Mouse (Mus musculus): ENCODE measurements at regions not wholly inside any gene's neighbourhood (a gene's known extent, or its start where the extent isn't known, plus 50 kb on each side); places are given as distances from the start of the nearest gene placed in this dataset.

DNA sequence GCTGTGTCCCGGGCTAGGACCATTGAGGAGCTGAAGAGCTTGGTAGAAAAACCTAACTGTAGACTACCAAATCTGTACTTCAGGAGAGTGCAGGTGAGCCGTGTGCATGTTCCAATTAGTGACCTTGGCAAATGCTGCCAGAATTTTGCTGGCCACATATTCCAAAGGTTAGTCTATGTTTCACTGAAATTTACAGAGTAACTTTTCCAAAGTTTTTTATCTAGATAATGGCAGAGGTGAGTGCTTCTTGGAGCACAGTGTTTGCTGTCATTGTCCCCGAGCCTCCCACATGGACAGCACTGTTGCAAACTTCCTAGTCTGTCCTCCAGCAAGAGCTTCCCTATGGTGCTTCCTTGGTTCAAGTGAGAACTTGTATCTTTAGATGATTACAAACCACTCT lies 232.5 kb downstream of the Foxa2 start:
- DNase-seq (ENCODE audit: low spot score in 2 of 2) = no peak

DNA sequence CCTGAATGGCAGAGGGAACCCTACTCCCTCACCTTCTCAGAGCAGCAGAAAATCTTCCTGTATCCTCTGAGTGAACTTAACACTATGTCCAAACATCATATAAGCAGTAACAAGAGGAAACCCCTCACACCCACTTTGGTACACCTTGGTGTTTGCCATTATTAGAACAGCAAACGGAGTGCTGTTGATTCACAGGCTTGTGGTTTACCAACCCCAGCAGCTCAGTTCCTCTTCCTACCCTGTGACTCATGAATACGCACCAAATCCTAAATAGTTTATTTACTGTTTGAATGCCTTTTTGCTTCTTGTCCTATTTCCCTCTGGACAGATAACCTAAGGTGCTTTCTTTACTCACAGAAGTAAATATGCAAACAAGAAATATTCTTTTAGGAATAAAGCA lies 233.3 kb downstream of the Foxa2 start:
- no peak for DNase-seq (ENCODE audit: low spot score in 2 of 2)

DNA sequence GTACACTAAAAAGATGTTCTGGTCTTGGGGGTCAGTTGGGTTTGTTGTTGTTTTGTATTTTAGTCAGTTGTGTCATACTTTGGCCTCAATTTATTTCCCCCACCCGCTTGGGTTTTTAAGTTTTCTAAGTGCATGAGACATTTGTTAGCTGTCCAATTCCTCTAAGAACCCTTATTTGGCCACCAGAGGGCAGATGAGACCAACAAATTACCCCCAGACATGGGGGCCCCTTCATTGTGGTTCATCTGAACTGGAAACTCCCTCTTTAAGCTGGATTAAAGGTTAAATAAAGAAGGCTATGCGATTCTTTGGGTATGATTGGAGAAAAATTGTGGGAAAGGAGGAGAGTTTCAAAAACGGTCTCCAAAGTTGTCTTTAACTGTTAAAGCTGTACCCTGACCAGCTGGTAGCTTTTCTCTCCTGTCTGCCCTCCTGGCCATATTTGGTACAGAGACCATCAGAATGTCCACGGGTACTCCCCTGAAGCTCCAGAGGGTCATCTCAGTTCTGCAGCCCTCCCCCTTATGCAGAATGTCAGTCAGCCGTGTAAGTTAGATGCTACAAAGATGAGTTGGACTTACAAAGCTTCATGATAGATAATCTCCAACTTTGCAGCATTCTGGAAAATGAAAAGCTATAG lies 238.6 kb downstream of the Foxa2 start:
- peak; percentile 44 to 72 for DNase-seq (ENCODE audit: low spot score in 2 of 2)

DNA sequence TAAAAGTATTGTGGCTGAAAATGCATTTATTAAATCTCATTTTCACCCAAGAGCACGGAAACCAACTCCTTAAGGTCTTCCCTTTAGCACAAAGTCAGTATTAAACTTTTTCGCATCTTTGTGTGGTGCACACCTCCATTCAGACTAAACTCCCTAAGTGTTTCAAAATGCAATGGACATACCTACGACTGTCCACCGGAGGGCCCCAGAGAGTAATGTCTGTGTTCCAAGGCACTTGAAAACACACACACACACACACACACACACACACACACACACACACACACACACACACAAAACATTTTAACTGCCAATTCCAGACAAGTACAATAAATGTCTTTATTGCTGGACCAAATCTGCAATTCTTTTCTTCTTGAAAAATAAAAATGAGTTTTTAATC lies 243.7 kb downstream of the Foxa2 start:
- peak; percentile 38 to 58 for DNase-seq (ENCODE audit: low spot score in 2 of 2)

DNA sequence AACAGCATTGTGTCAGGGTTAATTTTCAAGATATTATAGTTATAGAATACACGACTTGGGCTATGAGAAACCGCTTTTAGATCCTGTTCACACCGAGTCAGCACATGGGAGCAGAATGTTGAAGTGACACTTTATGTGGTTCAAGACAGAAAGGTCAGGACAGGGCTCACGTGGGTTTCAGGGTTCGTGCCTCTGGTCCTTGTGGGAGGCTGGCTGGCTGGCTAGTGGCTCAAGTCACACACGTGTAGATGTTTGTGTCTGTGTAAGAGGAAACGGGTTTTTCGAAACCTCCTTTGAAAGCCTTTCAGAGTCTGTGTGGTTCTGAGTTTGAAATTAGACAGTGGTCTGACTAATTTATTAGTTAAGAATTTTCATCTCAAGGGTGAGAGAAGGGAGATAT lies 255.3 kb downstream of the Foxa2 start:
- no peak for DNase-seq (ENCODE audit: low spot score in 2 of 2)

DNA sequence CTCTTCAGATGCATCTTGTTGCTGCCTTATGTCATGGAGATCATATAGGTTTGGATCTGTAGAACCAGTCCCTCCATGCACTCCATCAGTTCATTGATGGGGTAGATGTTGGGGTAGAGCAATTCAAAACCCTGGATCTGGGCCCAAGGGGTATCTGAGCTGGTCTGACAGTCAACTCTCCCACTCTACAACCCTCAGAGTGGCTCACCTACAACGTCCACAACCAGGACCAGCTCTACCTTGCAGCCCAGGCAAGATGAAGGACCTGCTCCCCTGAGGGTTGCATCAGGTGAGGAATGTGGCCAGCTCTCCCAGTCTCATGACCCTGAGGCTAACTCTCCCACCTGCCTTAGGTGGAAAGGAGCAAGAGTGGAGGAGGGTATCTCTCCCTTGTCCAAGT lies 256.9 kb downstream of the Foxa2 start:
- DNase-seq (ENCODE audit: low spot score in 2 of 2) = no peak

DNA sequence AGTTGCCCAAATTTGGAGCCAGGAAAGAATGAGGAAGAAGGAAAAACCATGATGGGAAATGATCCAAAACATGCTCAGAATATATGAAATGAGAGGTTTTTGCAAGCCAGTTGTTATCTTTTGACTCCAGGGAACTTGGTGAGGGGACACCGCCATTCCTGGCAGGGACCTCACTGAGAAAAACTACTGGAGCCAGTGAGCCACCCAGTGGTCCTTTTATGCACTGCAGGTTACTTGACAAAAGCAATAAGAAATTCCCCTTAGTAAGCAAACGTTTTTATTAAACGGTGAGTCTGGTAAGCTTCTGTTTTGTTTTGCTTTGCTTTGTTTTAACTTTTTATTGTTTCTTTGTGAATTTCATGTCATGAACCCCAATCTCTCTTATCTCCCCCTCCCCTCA lies 257.5 kb downstream of the Foxa2 start:
- peak; percentile 67 to 81 for DNase-seq (ENCODE audit: low spot score in 2 of 2)

DNA sequence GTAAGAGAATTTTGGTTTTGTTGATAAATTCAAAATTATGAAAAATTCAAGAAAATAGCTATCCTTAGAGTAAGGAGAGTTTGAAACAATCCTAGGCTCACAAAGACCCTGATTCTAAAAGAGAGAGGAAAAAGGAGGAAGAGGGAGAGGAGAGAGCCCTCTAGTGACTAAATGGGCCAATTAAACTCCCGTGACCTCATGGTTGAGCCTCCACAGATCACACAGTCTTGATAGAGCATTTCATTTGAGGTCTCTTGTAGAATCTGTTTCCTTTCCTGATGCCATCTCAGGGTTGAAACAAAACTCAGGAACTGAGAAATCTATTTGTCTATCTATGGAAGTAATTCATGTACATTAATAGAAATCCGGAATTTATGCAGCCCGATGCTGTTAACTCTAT lies 258.8 kb downstream of the Foxa2 start:
- DNase-seq (ENCODE audit: low spot score in 2 of 2) = no peak

DNA sequence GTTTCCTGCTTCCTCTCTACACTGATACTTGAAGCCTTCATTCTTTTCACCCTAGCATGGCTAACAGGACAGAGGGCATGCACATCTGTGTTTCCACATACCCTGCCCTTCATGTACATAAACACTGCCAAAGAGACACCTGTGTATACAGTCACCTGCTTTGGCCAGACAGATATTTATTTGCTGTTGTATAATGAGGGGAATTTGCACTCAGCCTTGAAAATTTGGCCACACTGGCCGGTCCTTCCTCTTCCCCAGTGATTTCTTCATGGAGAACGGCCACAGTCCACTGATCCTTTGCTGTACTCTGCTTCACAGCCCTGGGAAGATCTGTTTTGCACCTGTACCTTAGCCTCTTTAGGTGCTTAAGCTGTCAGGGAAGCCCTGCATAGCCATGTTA lies 264.3 kb downstream of the Foxa2 start:
- no peak for DNase-seq (ENCODE audit: low spot score in 2 of 2)

DNA sequence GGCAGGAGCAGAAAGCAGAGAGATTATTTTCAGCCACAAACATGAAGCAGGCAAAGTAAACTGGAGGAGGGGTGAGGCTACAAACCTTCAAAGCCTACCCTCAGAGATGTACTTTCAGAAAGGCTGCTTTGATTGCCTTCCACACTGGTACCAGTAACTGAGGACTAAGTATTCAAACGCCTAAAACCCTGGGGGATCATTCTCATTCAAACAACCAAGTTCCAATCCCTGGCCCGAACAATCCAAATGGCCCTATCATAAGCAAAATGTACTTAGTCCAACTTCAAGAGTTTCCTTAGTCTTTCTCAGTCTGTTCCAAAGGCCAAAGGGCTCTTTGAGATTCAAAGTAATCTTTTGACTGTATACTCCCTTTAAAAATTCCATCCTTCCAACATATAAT lies 270.5 kb downstream of the Foxa2 start:
- DNase-seq (ENCODE audit: low spot score in 2 of 2) = no peak

DNA sequence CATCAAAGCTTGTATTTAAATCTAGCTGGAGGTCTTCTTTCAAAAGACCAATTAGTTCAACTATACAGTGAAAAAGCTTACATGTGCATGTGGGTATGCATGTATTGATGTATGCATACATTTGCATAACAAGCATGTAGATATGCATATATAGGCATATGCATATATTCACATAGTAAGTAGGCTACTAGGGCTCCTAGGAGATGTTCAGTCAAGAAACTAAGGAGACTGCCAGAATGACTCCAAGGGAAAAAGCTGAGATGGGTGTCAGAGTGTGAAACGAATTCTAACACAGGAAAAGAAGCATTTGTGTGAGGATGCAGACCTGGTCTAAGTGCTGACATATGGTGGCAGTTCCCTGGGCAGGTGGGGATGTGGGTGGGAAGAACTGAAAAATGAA lies 274.2 kb downstream of the Foxa2 start:
- no peak for DNase-seq (ENCODE audit: low spot score in 2 of 2)

DNA sequence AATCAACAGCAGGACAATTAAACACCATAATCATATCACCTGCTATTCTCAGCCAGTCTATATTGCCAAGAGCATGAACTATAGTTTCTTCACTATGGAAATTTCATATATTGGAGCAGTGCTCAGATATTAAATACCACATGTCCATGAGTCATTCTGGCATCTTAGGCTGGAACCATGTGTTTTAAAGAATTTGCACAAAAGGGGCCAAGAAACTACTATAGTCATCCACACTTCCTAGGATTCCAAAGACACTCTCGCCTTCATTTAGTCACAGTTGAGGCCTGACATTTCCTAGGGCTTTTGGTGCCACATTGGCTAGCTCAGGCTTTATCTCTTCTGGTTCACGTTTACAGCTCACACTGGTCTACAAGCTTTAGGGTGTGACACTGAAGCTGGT lies 293.7 kb downstream of the Foxa2 start:
- DNase-seq (ENCODE audit: low spot score in 2 of 2) = no peak

DNA sequence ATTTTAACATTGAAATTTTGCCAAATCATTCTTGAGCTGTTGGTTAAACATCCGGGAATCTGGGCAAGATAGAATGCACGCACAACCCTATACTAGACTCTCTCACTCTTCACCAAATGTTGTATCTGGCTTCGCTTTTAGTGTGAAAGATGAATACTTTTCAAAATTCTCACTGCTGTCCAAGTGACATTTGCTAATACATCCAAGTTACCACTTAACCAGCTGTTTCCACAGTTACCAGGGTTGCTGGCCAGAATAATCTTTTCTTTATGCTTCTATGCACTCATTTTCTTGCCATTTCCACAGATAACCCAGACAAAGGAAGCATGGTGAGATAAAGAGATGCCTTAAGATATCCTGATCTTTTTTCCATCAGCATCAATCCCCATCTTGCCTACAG lies 294.9 kb downstream of the Foxa2 start:
- no peak for DNase-seq (ENCODE audit: low spot score in 2 of 2)

DNA sequence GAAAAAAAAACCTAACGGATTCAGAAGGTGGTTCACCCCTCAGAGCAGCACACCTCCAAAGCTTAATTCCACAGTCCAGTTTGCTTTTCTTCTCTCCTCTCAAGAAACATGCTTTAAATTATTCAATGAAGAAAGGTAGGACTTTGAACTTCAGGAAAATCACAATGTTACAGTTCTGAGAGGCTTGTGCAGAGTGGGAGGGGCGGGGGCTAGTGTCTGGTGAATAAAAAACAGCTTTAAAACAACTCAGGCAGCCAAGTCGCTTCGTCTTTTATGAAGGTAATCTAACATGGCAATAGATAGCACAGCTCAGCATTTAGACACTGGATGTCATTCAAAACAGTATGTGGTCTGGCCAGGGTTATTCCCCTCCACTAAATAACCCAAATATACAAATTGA lies 298.8 kb downstream of the Foxa2 start:
- no peak for DNase-seq (ENCODE audit: low spot score in 2 of 2)

DNA sequence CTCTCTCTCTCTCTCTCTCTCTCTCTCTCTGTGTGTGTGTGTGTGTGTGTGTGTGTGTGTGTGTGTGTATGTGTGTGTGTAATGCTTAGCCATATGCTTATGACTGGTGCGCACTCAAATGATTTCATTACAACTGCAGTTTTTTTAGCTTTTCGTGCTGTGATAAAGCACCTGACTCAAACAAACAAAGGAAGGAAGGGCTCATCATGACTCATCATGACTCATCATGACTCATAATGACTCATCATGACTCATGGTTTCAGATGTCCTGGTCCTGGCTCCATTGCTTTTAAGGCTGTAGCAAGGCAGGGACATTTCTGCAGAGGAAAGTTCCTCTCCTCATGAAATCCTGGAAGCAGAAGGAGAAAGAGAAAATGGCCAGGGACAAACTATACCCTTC lies 302.9 kb downstream of the Foxa2 start:
- DNase-seq (ENCODE audit: low spot score in 2 of 2) = no peak

DNA sequence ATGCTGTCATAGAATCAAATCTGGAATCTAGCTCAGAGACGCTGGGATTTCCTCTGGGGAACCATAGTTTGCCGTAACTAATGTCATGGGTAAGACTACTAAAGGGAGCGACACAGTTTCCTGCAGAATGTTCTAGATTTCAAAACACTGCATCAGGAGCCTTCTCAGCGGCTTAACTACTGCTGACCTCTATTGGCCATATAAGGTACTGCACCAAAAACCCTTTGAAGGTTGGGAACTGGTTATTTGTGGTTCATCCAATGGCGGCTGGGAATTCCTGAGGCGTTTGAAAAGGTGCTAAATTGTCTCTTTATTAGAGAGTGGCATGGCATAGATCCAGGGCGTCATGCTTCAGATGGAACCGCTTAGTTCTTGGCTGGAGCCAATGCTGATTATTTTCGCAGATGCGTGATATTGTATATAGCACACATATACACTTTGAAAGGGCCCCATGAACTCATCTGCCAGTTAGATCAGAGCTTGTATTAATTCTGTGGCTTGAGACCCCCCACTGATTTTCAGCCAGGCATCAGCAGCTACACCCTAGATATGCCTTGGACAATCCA lies 308.4 kb downstream of the Foxa2 start:
- DNase-seq (ENCODE audit: low spot score in 2 of 2) = peak; percentile 31 to 36

DNA sequence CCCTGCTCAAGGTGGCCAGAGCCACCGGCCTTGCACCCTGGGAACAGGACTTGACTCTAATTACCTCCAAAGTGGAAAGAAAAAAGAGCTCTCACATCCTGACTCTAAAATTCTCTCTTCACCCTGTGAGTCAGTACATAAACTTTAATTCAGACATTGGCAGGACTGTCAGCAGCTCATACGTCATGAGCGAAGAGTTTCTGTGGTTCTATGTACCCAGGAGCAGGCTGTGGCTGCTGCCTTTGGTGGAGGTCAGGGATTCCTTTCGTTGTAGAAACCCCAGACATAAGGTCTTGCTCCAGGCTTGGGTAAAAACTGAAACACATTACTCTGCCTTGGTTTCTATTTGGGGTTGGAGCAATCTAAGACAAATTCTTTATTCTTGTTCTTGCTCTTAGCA lies 319.4 kb downstream of the Foxa2 start:
- DNase-seq (ENCODE audit: low spot score in 2 of 2) = no peak

DNA sequence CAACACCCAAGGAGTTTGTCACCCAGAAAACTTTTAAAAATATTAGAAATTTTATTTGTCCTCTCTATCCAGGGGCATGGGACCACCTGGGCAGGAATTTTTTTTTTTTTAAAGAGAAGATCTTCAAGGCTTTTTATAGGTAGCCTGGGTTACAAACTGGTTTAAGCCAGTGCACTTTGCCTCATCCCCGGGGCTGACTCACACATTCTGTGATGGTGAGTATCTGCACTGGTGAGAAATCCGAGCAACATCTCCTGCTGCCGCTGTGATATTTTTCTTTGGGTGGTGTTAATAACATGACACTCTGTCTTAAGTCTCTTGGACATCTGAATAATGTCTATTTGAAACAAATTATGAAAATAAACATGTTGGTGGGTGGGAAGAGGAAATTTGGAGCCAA lies 327.8 kb downstream of the Foxa2 start:
- no peak for DNase-seq (ENCODE audit: low spot score in 2 of 2)

DNA sequence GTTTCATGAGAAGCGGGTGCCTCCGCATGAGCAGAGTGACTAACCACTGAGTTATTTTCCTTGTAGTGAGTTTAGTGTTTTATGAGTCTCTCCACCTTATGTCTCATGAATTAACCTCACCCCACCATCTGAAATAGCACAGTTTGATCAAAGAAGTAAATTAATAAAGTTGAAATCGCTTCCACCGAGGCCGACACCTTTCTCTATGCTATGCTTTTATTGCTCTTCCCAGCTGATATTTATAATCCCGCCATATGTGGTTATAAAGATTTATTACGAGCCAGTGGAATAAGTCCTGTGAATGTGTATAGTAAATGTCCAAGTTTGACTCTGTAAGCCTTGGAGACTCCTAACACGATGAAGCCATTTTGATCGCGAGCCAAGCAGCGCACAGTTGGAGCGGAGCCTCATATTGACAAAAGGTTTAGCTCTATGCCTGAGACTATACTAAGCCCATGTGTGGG lies 329.3 kb downstream of the Foxa2 start:
- DNase-seq (ENCODE audit: low spot score in 2 of 2) = no peak

DNA sequence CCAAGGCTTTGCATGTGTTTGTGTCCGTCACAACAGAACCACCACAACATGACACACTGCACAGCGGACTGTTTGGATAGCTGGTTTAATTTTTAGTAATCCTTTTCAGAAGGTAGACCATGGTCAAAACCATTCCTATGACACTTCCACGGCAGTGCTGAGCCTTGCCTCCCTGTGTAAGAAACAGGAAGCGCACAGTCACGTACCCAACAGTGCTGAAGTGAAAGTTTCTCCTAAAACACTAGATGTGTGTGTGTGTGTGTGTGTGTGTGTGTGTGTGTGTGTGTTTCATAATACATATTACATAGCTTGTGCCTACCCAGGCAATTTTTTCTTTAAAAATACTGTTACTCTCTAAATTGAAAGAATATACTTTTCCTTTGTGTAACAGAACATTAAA lies 331.0 kb downstream of the Foxa2 start:
- DNase-seq (ENCODE audit: low spot score in 2 of 2) = no peak

DNA sequence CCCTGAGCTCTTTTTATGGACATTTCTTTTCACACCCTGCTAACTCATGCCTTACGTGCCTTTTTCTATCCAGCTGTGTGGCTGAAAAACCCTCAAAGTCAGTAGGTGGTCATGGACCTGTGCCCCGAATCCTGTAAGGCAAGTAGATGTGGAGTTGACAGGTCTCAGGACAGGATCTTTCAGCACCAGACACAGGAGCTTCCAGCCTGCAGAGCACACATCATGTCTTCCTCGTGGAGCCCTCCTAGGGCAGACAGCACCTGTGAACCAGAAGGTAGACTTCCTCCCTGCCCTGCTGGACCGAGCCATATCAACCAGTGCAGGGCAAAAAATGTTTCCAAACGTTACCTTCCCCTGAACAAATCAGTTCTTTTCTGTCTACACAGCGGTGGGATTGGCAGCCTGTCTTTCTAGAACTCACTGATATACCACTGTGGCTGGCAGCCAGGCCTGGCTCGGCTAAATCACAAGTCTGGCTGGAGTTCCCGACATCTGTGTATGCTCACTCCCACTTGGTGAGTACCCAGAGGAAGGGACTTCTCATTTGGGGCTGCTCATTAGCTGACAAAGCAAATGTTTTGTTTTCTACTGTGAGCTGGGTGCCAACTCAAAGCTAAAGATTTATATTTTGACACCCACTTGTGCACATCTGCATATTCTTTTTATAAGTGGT lies 336.0 kb downstream of the Foxa2 start:
- peak; percentile 34 to 40 for DNase-seq (ENCODE audit: low spot score in 2 of 2)

DNA sequence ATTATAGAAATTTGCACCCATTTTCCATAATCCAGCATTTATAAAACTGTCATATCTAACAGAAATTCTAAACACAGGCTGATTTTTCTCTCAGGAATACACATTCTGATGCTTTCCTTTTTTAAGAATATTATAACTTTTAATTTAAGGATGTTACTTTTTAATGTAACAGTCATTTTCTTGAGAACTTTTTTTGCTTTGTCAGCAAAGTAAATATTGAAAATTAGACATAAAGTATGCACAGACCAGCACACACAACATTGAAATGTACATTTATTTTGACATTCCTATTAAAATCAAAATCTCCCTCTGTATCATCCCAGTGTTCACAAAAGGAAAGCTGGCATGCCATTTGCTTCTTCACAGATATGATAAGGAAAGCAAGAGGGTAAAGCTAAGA lies 337.0 kb downstream of the Foxa2 start:
- DNase-seq (ENCODE audit: low spot score in 2 of 2) = no peak

DNA sequence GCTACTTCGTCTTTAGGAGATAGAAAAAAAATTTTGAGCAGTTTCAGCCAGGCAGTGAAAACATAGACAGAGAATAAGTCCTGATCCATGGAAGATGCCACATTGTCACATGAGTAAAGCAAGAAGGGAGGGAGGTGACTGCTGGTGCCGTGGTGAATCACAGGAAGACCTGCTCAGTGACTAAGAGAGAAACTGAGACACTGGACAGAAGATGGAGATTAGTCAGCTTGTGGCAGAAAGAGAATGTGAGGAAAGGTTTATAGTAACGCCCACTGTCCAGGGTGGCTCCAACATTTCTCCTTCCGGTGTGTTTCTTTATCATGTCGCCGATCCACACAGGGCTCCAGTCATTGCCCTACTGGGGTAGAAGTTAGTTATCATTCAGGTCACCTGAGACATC lies 339.6 kb downstream of the Foxa2 start:
- no peak for DNase-seq (ENCODE audit: low spot score in 2 of 2)

DNA sequence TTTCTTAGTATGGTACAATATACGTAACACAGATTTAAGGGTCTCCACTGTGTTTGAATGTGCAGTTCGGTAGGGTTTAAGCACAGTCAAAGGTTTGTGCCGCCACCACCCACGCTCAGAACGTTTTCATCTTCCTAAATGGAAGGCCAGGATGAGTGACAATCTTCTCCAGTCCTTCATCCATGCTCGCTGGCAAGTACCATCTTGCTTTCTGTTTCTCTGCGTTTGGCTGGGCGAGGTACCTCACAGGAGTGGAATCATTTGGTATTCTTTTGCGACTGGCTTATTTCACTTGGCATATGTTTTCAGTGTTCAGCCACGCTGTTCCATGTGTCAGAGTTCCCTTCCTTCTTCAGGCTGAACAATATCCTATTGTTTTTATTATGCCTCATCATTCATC lies 342.3 kb downstream of the Pax1 start:
- DNase-seq (ENCODE audit: low spot score in 2 of 2) = no peak
